Mouse (Mus musculus) midbrain, embryonic 14.5 days (tissue): ENCODE measurements around the gene Tuba3a. TPM values are rescaled to one million over a fixed set of nuclear protein-coding genes. Genes with fewer than 3 reads are reported as not detected.

Source experiments
- ATAC-seq: fragments of 200-750 bp; cut with Nextera tagmentation; 2 replicates; pipeline ENCODE4 v1.8.0; 2017; ENCODE audit warnings: moderate number of reproducible peaks, moderate library complexity; ENCODE audit not compliant: low FRiP score, low TSS enrichment
- DNase-seq: peaks from one replicate; pipeline ENCODE4 v3.0.0-alpha.2; 2015
- H3K27ac ChIP-seq: fragments of 300-500 bp; sonication (generic); replicated peaks from 2 replicates; pipeline ENCODE4 v1.5.1; 2014; ENCODE audit warnings: mild to moderate bottlenecking, low read depth, low read length, moderate library complexity
- H3K27me3 ChIP-seq: fragments of 300-500 bp; sonication (generic); 2 replicates; pipeline ENCODE4 v1.6.1; 2014; ENCODE audit warnings: low read length, control low read depth, mixed read lengths; ENCODE audit not compliant: control insufficient read depth, insufficient read depth
- H3K36me3 ChIP-seq: fragments of 300-500 bp; sonication (generic); 2 replicates; pipeline ENCODE4 v1.6.1; 2014; ENCODE audit warnings: low read length, control low read depth; ENCODE audit not compliant: control insufficient read depth, insufficient read depth
- H3K4me1 ChIP-seq: fragments of 300-500 bp; sonication (generic); 2 replicates; pipeline ENCODE4 v1.6.1; 2014; ENCODE audit warnings: mild to moderate bottlenecking, antibody characterized with exemption, low read length, control low read depth; ENCODE audit not compliant: control insufficient read depth, insufficient read depth
- H3K4me2 ChIP-seq: fragments of 300-500 bp; sonication (generic); 2 replicates; pipeline ENCODE4 v1.6.1; 2014; ENCODE audit warnings: mild to moderate bottlenecking, low read length, moderate library complexity
- H3K4me3 ChIP-seq: fragments of 300-500 bp; sonication (generic); replicated peaks from 2 replicates; pipeline ENCODE4 v1.5.1; 2014; ENCODE audit warnings: low read depth, low read length
- H3K9ac ChIP-seq: fragments of 300-500 bp; sonication (generic); replicated peaks from 2 replicates; pipeline ENCODE4 v1.6.1; 2014; ENCODE audit warnings: mild to moderate bottlenecking, low read length, moderate library complexity
- H3K9me3 ChIP-seq: fragments of 300-500 bp; sonication (generic); 2 replicates; pipeline ENCODE4 v1.6.1; 2016; ENCODE audit warnings: low read length, control low read depth, mixed read lengths; ENCODE audit not compliant: control insufficient read depth
- WGBS: fragments of 180-500 bp; shearing (Covaris S2); extraction: QIAGEN DNeasy Blood & Tissue Kit; methylation state at CpG from one replicate; pipeline ENCODE4 v1.1.7; 2014; 5-methylcytosine and 5-hydroxymethylcytosine counted together
- polyA plus RNA-seq: library from polyadenylated mRNA; unstranded; fragments of >200 nt; fragmentation: Nextera tagmentation; extraction: Ambion mirVana; gene quantifications from 2 replicates; pipeline ENCODE4 v1.2.1, GENCODE M21; 2014

The Tuba3a gene
- polyA plus RNA-seq, 1 experiment from 2014 or later: not detected

GRCm38 (mm10) chr6:125302231-125302982 lies 16.6 kb upstream of the Tuba3a start:
- Histone ChIP-seq H3K27me3 (no peaks in the 10 kb centered on the region), H3K4me3 (no peak overlapping the region), H3K9ac (no peak overlapping the region), H3K4me2 (no peak overlapping the region), H3K36me3 (no peaks in the 10 kb centered on the region), H3K4me1 (no peaks in the 10 kb centered on the region), H3K9me3 (no peaks in the 10 kb centered on the region), H3K27ac (no peak overlapping the region)
- WGBS: 90% methylated on average over 24 of the region's 24 CpGs
- DNase-seq (no peak), ATAC-seq (no peak)

GRCm38 (mm10) chr6:125300982-125301381 lies 15.1 kb upstream of the Tuba3a start:
- Histone ChIP-seq H3K27ac (no peak overlapping the region), H3K4me1 (no peaks in the 10 kb centered on the region)
- WGBS: 56% methylated on average over 1 of the region's 1 CpGs

GRCm38 (mm10) chr6:125297149-125297820 lies 11.4 kb upstream of the Tuba3a start:
- DNase-seq (no peak), ATAC-seq (no peak)
- Histone ChIP-seq H3K4me1 (no peaks in the 10 kb centered on the region), H3K27ac (no peak overlapping the region), H3K27me3 (no peaks in the 10 kb centered on the region), H3K36me3 (no peaks in the 10 kb centered on the region), H3K4me2 (no peak overlapping the region), H3K9me3 (no peaks in the 10 kb centered on the region), H3K9ac (no peak overlapping the region), H3K4me3 (no peak overlapping the region)
- WGBS: 74% methylated on average over 5 of the region's 5 CpGs

More at GRCm38 (mm10) chr6:125300982-125301381, 15.1 kb upstream of the Tuba3a start:
- no peak for DNase-seq
- H3K4me2 ChIP-seq: no peak overlapping the region
- H3K4me3 ChIP-seq: no peak overlapping the region
- no peaks in the 10 kb centered on the region for H3K27me3 ChIP-seq
- no peaks in the 10 kb centered on the region for H3K9me3 ChIP-seq
- ATAC-seq: no peak
- H3K9ac ChIP-seq: no peak overlapping the region
- no peaks in the 10 kb centered on the region for H3K36me3 ChIP-seq

GRCm38 (mm10) chr6:125294049-125294448 lies 8.2 kb upstream of the Tuba3a start:
- 84% methylated on average over 4 of the region's 4 CpGs for WGBS
- Histone ChIP-seq H3K4me3 (no peak overlapping the region), H3K4me2 (no peak overlapping the region), H3K36me3 (no peaks in the 10 kb centered on the region), H3K27me3 (no peaks in the 10 kb centered on the region), H3K9me3 (no peaks in the 10 kb centered on the region), H3K9ac (no peak overlapping the region), H3K4me1 (no peaks in the 10 kb centered on the region), H3K27ac (no peak overlapping the region)
- DNase-seq (no peak), ATAC-seq (no peak)

DNA sequence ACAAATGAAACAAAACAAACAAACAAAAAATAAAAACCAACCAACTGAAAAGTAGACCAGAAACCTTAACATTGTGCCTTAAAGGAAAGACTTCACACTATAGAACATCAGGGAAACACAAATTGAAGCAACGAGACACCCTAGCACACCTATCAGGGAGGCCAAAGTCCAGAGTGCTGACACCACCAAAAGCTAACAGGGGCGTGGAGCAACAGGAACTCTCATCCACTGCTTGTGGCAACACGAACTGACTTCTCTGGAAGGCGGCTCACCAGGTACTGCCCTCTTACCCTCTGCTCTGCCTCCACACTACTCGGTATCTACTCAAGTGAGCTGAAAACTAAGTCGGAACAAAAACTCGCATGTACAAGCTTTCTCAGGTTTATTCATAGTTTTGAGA lies 6.4 kb upstream of the Tuba3a start:
- 93% methylated on average over 7 of the region's 7 CpGs for WGBS
- ATAC-seq: no peak
- no peak overlapping the region for H3K4me3 ChIP-seq

GRCm38 (mm10) chr6:125291329-125291728 lies 5.5 kb upstream of the Tuba3a start:
- no peak overlapping the region for H3K4me3 ChIP-seq
- no peak overlapping the region for H3K4me2 ChIP-seq
- H3K27me3 ChIP-seq: no peaks in the 10 kb centered on the region
- H3K9me3 ChIP-seq: no peaks in the 10 kb centered on the region
- H3K4me1 ChIP-seq: no peaks in the 10 kb centered on the region
- no peak for ATAC-seq
- 87% methylated on average over 4 of the region's 4 CpGs for WGBS
- H3K27ac ChIP-seq: no peak overlapping the region
- no peaks in the 10 kb centered on the region for H3K36me3 ChIP-seq
- no peak for DNase-seq
- no peak overlapping the region for H3K9ac ChIP-seq

More for the DNA sequence above, 6.4 kb upstream of the Tuba3a start:
- Histone ChIP-seq H3K27me3 (no peaks in the 10 kb centered on the region), H3K4me1 (no peaks in the 10 kb centered on the region), H3K9me3 (no peaks in the 10 kb centered on the region), H3K4me2 (no peak overlapping the region), H3K36me3 (no peaks in the 10 kb centered on the region), H3K27ac (no peak overlapping the region), H3K9ac (no peak overlapping the region)
- no peak for DNase-seq

DNA sequence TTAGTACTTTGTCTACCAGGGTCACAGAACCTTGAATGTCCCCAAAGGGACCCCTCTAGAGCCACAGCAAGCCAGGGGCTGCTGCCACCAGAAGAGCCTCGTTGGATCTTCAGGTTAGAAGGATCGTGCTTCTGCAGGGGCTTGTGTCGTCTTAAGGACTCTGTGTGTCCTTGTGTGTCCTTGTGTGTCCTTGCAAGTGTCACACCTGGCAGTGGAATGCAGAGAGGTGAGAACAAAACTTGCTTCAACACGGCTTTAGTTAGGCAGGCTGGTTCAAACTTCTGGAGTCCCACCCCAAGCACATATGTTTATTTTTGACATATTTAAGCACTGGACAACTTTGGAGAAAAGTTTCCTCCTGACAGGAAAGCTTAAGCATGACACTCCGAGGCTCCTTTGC lies 2.9 kb upstream of the Tuba3a start:
- H3K27ac ChIP-seq: no peak overlapping the region
- H3K9ac ChIP-seq: no peak overlapping the region
- no peak overlapping the region for H3K4me2 ChIP-seq
- ATAC-seq: no peak
- H3K27me3 ChIP-seq: no peaks in the 10 kb centered on the region
- DNase-seq: no peak
- no peak overlapping the region for H3K4me3 ChIP-seq
- WGBS: 85% methylated on average over 5 of the region's 5 CpGs
- no peaks in the 10 kb centered on the region for H3K9me3 ChIP-seq
- H3K4me1 ChIP-seq: no peaks in the 10 kb centered on the region
- H3K36me3 ChIP-seq: no peaks in the 10 kb centered on the region

- H3K27me3 ChIP-seq: no peaks in the 10 kb centered on the region
- no peak overlapping the region for H3K4me2 ChIP-seq
- H3K9me3 ChIP-seq: no peaks in the 10 kb centered on the region
These were observed 1.1 kb upstream of the Tuba3a start for GRCm38 (mm10) chr6:125286944-125287343.

DNA sequence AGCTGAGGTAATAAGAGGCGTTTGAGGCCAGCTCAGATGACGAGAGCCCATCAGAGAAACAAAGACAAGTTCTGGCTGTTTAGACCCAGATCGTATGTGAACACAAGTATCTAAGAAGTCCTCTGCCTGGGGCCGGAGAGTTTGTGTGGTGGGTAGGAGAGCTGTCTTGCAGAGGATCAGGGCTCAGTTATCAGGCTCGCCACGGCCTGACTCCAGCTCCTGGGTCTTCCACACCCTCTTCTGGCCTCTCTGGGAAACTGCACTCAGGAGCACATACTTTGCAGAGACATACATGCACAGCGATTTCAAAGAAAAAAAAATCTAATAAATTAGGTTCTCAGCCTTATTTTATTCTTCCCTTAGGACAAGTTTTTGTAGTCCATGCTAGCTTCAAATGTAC lies 1.1 kb downstream of the Tuba3a start:
- Histone ChIP-seq H3K36me3 (no peaks in the 10 kb centered on the region), H3K4me3 (no peak overlapping the region), H3K9me3 (no peaks in the 10 kb centered on the region), H3K9ac (no peak overlapping the region), H3K27ac (no peak overlapping the region), H3K4me2 (no peak overlapping the region), H3K4me1 (no peaks in the 10 kb centered on the region), H3K27me3 (no peaks in the 10 kb centered on the region)
- no peak for ATAC-seq
- DNase-seq: no peak
- 94% methylated on average over 7 of the region's 7 CpGs for WGBS

More at GRCm38 (mm10) chr6:125286944-125287343, 1.1 kb upstream of the Tuba3a start:
- H3K27ac ChIP-seq: no peak overlapping the region
- no peak for ATAC-seq
- H3K4me1 ChIP-seq: no peaks in the 10 kb centered on the region
- H3K4me3 ChIP-seq: no peak overlapping the region
- WGBS: 90% methylated on average over 4 of the region's 4 CpGs
- no peaks in the 10 kb centered on the region for H3K36me3 ChIP-seq
- H3K9ac ChIP-seq: no peak overlapping the region
- no peak for DNase-seq
